Mouse (Mus musculus): ENCODE measurements around the gene Iqsec1. TPM values are rescaled to one million over a fixed set of nuclear protein-coding genes. Genes with fewer than 3 reads are reported as not detected.
"Not testable (repeated sequence)": the region's sequence is repeated elsewhere in the genome, so short reads cannot be mapped to it uniquely, and the experiment has no call there.

The Iqsec1 gene
- polyA plus RNA-seq, 1 experiment: 191 TPM

DNA sequence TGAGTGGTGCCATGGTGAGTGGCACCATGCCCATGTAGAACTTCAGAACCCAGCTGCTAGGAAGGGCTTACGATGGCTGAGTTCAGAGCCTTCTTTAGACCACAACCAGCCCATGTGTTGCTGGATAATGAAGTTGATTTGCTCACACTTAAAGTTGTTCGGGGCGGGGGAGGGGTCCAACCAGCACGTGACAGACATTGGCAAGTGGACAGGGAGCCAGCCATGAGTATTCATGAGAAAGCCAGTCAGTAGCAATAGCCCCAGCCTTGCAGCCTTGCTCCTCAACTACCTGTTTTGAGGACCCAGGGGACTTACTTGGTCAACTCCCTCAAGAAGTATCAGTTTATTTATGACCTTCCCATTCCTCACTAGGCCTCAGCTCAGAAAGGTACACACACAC is 343.5 kb downstream of the Iqsec1 start:
- Histone ChIP-seq H3K4me1 (ENCODE audit: control insufficient read depth, insufficient read depth, low read length) (no peaks in the 10 kb centered on the region), H3K4me3 (replicated peaks; ENCODE audit: extremely low read depth, low read depth, low read length) (no peak overlapping the region)
- TF ChIP-seq CTCF (IDR thresholded peaks at IDR 0.05; ENCODE audit: insufficient read depth, low read length) (no peak), POLR2A (IDR thresholded peaks at IDR 0.05; ENCODE audit: borderline replicate concordance, extremely low read depth, low read depth, low read length) (no peak)
- no peak for DNase-seq
- WGBS: 74% methylated on average over 4 of the region's 4 CpGs

DNA sequence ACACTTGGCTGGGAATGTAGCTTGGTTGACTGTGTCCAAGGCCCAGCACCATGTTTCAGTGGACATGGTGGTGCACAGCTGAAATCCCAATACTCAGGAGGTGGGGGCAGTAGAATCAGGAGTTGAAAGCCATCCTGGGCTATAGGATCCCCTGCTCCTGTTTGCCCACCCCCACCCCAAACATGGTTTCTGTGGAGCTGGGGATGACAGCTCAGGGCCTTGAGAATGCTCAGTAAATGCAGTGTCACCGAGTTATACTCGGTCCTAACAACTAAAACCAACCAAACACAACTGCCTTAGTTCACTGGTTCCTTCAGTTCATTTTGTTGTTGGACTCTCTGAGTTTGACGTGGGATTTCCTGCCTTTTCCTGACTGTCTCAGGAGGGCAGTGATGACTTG is 345.4 kb downstream of the Iqsec1 start:
- no peak for DNase-seq
- TF ChIP-seq CTCF (IDR thresholded peaks at IDR 0.05; ENCODE audit: insufficient read depth, low read length): no peak
- no peak for TF ChIP-seq POLR2A (IDR thresholded peaks at IDR 0.05; ENCODE audit: borderline replicate concordance, extremely low read depth, low read depth, low read length)
- no peaks in the 10 kb centered on the region for H3K4me1 ChIP-seq (ENCODE audit: control insufficient read depth, insufficient read depth, low read length)
- WGBS: 86% methylated on average over 3 of the region's 3 CpGs
- no peak overlapping the region for H3K4me3 ChIP-seq (replicated peaks; ENCODE audit: extremely low read depth, low read depth, low read length)

DNA sequence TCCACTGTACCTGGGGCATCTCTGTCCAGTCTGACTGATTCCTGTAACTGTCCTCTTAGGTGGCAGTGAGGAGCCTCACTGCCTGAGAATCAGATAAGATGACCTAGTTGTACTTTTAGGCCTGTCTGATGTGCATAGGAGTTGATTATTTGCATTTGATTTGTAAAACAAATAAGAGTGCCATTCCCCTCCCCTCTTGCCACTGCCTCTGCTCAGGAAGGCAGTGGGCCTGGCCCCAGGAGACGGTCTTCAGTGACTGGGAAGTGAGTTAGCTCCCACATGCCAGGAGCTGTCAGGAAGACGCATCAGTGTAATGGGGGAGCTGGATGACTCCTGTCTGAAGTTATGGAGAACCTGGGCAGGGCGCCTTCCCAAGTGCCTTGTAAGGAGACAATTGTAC is 352.9 kb downstream of the Iqsec1 start:
- H3K4me3 ChIP-seq (replicated peaks; ENCODE audit: extremely low read depth, low read depth, low read length): no peak overlapping the region
- DNase-seq: no peak
- 80% methylated on average over 3 of the region's 3 CpGs for WGBS
- TF ChIP-seq POLR2A (IDR thresholded peaks at IDR 0.05; ENCODE audit: borderline replicate concordance, extremely low read depth, low read depth, low read length) (no peak), CTCF (IDR thresholded peaks at IDR 0.05; ENCODE audit: insufficient read depth, low read length) (no peak)
- no peaks in the 10 kb centered on the region for H3K4me1 ChIP-seq (ENCODE audit: control insufficient read depth, insufficient read depth, low read length)

DNA sequence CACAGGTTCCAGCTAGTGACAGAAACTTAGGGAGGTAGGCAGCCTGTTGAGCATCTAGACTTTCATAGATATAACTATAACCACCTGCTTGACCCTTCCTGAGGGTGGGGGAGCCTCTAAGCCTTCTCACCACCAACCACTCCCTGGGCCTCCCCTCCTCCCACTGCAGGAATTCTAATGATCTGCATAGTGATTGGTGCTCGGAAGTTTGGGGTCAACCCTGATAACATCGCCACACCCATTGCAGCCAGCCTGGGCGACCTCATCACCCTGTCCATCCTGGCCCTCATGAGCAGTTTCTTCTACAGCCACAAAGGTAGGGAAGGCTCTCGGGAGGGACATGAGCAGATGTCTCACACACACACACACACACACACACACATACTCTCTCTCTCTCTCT is 353.4 kb downstream of the Iqsec1 start:
- no peak for DNase-seq
- no peaks in the 10 kb centered on the region for H3K4me1 ChIP-seq (ENCODE audit: control insufficient read depth, insufficient read depth, low read length)
- 62% methylated on average over 4 of the region's 4 CpGs for WGBS
- TF ChIP-seq CTCF (IDR thresholded peaks at IDR 0.05; ENCODE audit: insufficient read depth, low read length) (no peak), POLR2A (IDR thresholded peaks at IDR 0.05; ENCODE audit: borderline replicate concordance, extremely low read depth, low read depth, low read length) (no peak)
- no peak overlapping the region for H3K4me3 ChIP-seq (replicated peaks; ENCODE audit: extremely low read depth, low read depth, low read length)

DNA sequence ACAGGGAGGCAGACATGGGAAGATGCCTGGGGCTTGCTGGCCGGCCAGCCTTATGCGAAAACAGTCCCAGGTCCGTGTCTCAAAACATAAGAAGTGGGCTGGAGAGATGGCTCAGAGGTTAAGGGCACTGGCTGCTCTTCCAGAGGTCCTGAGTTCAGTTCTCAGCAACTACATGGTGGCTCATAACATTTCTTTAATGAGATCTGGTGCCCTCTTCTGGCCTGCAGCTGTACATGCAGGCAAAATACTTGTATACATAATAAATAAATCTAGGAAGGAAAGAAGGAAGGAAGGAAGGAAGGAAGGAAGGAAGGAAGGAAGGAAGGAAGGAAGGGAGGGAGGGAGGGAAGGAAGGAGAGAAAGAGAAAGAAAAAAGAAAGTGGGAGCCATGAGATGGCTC is 356.0 kb downstream of the Iqsec1 start:
- H3K4me3 ChIP-seq (replicated peaks; ENCODE audit: extremely low read depth, low read depth, low read length); DNase-seq; H3K4me1 ChIP-seq (ENCODE audit: control insufficient read depth, insufficient read depth, low read length): not testable (repeated sequence)
- WGBS: 83% methylated on average over 3 of the region's 3 CpGs

DNA sequence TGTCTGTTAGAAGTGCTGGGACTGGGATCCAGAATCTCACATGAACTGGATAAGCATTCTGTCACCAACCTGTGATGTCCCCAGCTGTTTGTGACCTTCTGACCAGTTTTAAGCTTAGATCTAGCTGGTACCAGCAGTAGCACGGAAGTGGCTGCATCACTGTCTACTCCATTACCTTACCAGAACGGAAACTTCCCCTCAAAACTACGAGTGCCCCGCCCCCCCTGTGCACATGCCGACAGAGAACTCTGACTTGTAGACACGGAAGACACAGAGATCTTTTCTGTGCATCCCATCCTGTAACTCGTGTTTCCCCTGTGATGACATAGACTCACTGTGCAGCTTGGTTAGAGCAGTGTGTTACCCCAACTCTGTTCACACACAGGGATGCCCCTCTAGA is 358.1 kb downstream of the Iqsec1 start:
- DNase-seq: no peak
- 85% methylated on average over 7 of the region's 7 CpGs for WGBS
- TF ChIP-seq POLR2A (IDR thresholded peaks at IDR 0.05; ENCODE audit: borderline replicate concordance, extremely low read depth, low read depth, low read length) (no peak), CTCF (IDR thresholded peaks at IDR 0.05; ENCODE audit: insufficient read depth, low read length) (no peak)
- no peaks in the 10 kb centered on the region for H3K4me1 ChIP-seq (ENCODE audit: control insufficient read depth, insufficient read depth, low read length)
- H3K4me3 ChIP-seq (replicated peaks; ENCODE audit: extremely low read depth, low read depth, low read length): no peak overlapping the region

DNA sequence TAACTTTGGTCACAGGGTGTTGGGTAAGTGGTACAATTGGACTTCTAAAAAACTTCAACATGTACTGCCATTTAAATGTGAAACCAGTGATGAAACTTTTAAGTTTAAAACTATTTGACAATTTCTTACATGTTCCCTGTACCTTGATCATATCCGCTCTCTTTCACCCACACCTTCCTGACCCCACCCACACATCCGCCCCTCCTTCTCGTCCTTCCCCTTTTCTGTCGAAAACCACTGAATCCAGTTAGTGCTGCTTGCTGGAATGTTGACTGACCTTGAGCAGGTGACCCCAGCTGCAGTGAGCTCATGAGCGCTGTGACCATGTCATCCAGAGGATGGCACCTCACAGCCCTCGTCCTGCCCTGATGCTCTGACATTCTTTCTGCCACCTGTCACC is 359.0 kb downstream of the Iqsec1 start:
- DNase-seq: no peak
- WGBS: 82% methylated on average over 6 of the region's 6 CpGs
- no peak overlapping the region for H3K4me3 ChIP-seq (replicated peaks; ENCODE audit: extremely low read depth, low read depth, low read length)
- TF ChIP-seq POLR2A (IDR thresholded peaks at IDR 0.05; ENCODE audit: borderline replicate concordance, extremely low read depth, low read depth, low read length): no peak
- no peak for TF ChIP-seq CTCF (IDR thresholded peaks at IDR 0.05; ENCODE audit: insufficient read depth, low read length)
- no peaks in the 10 kb centered on the region for H3K4me1 ChIP-seq (ENCODE audit: control insufficient read depth, insufficient read depth, low read length)

DNA sequence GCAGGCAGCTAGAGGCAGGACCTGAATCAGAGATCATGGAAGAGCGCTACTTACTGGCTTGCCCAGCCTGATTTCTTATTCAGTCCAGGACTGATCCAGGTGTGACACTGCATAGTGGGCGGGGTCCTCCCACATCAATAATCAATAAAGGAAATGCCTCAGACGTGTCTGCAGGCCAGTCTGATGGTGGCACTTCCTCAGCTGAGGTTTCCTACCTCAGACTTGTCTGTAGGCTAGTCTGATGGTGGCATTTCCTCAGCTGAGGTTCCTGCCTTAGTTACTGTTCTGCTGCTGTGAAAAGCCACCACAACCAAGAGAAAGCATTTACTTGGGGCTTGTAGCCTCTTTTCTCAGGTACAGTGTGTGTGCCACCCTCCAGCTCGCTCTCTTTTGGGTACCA is 360.9 kb downstream of the Iqsec1 start:
- Histone ChIP-seq H3K4me3 (replicated peaks; ENCODE audit: extremely low read depth, low read depth, low read length) (no peak overlapping the region), H3K4me1 (ENCODE audit: control insufficient read depth, insufficient read depth, low read length) (no peaks in the 10 kb centered on the region)
- 87% methylated on average over 4 of the region's 4 CpGs for WGBS
- DNase-seq: no peak
- TF ChIP-seq POLR2A (IDR thresholded peaks at IDR 0.05; ENCODE audit: borderline replicate concordance, extremely low read depth, low read depth, low read length): no peak

DNA sequence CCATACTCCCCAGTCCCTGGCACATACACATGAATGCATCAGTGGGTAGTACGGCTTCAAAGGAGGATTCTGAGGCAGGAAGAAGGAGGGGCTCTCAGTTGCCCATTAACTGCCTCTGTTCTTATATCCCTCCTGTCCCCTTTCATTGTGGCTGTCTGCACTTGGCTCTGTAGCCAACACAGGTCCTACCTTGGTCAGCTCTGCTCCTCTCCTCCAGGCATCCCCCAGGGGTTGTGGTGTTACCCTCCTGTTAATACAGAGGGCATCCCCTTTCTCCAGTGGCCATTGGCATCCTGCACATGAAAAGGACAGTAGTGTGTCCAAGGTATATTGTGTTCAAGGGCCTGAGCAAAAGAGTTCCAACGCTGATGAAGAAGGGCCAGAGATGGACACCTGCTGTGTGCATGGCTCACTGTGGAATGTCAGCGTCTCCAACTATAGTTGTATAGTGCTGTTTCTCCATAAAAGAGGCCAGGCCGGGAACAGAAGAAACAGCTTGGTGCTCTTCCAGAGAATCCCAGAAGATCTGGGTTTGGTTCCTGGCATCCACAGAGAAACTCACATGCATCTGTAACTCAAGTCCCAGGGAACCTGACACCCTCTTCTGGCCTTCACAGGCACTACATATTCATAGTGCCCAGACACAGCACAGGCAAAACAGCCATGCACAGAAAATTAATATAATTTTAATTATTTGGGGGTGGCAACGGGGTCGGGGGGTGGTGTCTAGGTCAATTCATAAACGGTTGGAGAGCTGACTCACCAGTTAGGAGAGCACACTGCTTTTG is 363.1 kb downstream of the Iqsec1 start:
- H3K4me3 ChIP-seq (replicated peaks; ENCODE audit: extremely low read depth, low read depth, low read length): no peak overlapping the region
- 75% methylated on average over 7 of the region's 7 CpGs for WGBS
- H3K4me1 ChIP-seq (ENCODE audit: control insufficient read depth, insufficient read depth, low read length): peaks cover 8% of the 10 kb centered on the region
- TF ChIP-seq POLR2A (IDR thresholded peaks at IDR 0.05; ENCODE audit: borderline replicate concordance, extremely low read depth, low read depth, low read length): no peak
- no peak for TF ChIP-seq CTCF (IDR thresholded peaks at IDR 0.05; ENCODE audit: insufficient read depth, low read length)
- no peak for DNase-seq

DNA sequence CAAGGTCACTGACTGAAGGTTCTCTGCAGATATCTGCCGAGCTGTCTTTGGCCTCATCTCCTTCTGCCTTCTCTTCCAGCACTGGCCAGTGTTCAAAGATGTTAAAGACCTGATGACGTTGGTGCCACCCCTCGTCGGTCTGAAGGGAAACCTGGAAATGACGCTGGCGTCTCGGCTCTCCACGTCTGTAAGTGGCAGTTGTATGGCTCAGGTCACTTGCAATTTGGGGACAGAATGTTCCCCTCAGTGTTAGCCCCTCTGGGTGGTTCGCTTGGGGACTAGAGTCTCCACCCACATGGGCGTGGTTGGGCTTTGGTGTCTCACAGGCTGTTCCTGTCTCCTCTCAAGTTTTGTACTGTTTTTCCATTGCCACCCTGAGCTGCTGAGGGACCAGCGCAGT is 363.8 kb downstream of the Iqsec1 start:
- Histone ChIP-seq H3K4me3 (replicated peaks; ENCODE audit: extremely low read depth, low read depth, low read length) (no peak overlapping the region), H3K4me1 (ENCODE audit: control insufficient read depth, insufficient read depth, low read length) (peaks cover 8% of the 10 kb centered on the region)
- no peak for DNase-seq
- WGBS: 61% methylated on average over 11 of the region's 11 CpGs
- TF ChIP-seq POLR2A (IDR thresholded peaks at IDR 0.05; ENCODE audit: borderline replicate concordance, extremely low read depth, low read depth, low read length): 0 out of 2 replicates have a peak, but pooled peaks have one; percentile 4
- no peak for TF ChIP-seq CTCF (IDR thresholded peaks at IDR 0.05; ENCODE audit: insufficient read depth, low read length)
